Mouse (Mus musculus) cerebellum, adult 18-20 months (tissue): Measurements from ENCODE around the gene Cblc.

ENCODE experiments used
- DNase-seq, 2 experiments: peaks; one replicate each; pipeline ENCODE4 v3.0.0; 2021

The Cblc gene

GRCm38 (mm10) chr7:19781741-19782140, 14.9 kb downstream of the Cblc start:
- DNase-seq, result no peak

- DNase-seq, result no peak
Observed at GRCm38 (mm10) chr7:19779903-19780302, 16.7 kb downstream of the Cblc start.

GRCm38 (mm10) chr7:19778645-19779044, 18.0 kb downstream of the Cblc start:
- no peak for DNase-seq

GRCm38 (mm10) chr7:19777049-19777723, 19.4 kb downstream of the Cblc start:
- no peak for DNase-seq

GRCm38 (mm10) chr7:19771682-19772081, 24.9 kb downstream of the Cblc start:
- no peak for DNase-seq

DNA sequence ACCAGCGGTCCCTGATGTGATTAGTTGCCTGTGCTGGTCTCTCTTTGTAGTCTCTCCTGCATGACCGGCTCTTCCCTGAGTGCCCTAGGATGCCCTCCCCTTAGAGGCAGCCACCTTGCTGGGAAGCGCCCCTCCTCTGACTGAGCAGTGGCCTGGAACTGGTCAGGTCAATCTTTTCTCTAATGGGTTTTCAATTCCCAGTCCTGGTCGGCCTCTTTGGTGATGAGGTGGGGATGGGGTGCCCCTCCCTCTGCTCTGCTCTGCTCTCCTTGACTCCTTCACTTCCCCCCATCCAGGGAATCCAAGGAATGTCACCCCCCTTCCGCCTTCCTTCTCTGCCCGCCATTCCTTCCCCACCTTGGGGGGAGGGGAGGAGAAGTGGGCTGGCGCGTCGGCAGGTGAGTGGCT, 25.6 kb downstream of the Cblc start, which contains the start of gene Bcam:
Bcam (minus strand) TSS at position 33 of the 408 bp plus-strand sequence.
- DNase-seq, result no peak

DNA sequence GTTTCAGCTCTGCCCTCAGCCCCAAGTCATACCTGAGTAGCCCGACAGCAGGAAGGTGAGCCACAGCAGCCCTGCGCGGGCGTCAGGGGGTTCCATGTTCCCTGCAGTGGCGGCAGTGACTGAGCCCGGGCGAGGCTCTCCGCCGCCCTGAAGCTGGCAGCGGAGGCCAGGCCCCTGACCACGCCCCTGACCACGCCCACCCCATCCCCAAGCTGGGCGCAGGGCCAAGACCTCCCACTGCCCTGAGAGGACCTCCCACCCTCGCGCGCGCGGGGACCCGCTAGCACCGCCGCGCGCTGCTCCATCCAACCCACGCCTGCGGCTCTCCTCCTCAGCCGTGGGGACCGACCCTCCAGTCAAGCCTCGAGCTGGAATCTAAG, 26.2 kb downstream of the Cblc start:
- peak; percentile 14 to 27 for DNase-seq

DNA sequence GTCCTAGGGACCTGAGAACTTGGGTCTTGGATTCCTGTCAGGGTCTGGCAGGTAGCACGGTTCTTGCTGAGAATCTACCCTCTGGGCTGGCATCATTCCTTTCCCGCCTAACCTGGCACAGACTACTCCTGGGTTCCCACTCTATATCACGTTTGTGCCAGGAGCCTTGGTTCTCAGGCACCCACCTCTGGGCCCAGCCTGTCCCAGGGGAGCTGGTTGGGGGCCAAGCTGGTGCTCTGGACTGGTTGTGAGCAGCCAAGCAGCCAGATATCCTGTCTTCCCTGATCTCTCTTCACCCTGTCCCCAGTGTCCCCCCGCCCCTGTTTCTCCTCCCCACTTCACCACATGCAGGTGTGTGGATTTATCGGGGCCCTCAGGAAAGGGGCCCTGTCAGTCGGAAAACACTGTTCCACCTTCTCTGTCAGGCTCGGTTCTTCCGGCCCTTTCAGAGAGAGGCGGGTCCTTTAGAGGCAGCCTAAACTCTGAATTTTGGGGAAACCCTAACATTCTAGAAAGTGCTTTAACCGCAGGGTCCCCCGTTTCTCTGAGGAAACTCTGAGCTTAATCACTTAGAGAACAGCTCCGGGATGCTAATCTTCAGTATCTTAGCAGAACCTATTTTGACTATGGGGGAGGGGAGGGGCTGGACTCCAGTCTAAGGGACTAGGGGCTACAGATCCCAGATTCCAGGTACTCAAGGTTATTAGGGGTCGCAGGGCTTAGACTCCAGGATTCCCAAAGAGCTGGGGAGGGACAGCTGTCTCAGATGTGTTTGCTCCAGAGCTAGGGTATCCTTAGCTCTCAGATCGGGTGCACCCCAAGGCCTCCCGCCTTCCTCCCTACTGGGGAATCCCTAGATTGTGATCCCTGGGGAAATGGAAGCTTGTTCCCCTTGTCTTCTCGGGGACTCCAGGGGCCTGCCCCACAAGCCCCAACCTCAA, 26.9 kb downstream of the Cblc start:
- DNase-seq, result no peak

GRCm38 (mm10) chr7:19769001-19769400, 27.6 kb downstream of the Cblc start:
- DNase-seq, result no peak

DNA sequence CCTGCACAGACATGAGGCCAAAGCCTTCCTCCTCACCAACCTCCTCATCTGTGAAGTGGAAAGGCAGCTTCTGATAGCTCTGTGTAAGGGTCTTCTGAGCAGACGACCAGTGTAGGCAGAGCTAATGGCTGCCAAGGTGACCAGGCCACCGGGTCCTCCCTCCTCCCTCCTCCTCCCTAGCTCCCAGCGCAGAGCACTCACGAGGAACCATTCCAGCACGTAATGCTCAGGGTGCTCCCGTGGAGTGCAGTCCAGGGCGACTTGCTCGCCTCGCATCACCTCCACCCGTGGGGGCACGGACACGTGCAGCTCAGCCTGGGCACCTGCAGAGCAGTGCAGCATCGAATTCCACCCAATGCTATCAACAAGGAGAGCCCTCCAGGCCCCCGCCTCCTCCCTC, 28.4 kb downstream of the Cblc start:
- no peak for DNase-seq

DNA sequence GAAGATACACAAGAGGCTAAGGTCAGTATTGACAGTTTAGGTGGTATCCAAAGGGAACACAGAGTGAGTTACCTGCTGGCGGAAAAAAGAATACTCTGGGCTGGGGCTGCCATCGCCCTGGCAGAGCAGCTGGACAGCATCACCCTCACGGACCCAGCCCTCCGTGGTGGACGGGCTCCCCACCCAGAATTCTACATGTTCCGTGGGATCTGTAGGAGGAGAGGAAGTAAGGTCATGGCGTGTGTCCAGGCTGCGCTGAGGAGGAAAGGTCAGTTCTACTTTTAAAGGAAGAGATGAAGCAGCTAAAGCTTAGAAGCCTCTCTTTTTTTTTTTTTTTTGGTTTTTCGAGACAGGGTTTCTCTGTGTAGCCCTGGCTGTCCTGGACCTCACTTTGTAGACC, 32.0 kb downstream of the Cblc start:
- DNase-seq, result no peak

GRCm38 (mm10) chr7:19763829-19764477, 32.7 kb downstream of the Cblc start:
- no peak for DNase-seq

GRCm38 (mm10) chr7:19762283-19762682, 34.3 kb downstream of the Cblc start:
- DNase-seq, result no peak

DNA sequence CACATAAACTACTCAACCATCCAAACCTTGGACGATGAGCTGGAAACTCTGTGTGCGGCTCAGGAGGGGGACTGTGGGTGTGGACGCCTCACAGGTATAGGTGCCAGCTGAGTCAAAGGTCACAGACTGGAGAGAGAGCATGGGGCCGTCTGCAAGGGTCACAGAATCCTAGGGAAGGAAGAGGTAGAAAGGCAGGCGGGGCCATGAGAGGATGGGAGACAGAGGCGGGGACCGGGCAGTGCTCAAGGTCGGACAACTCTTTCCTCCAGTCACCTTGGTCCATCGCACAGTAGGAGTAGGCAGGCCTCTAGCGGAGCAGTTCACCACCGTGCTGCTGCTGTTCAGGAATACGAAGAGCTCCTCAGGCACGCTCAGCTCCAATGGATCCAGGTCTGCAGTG, 36.6 kb downstream of the Cblc start:
- DNase-seq, result no peak

DNA sequence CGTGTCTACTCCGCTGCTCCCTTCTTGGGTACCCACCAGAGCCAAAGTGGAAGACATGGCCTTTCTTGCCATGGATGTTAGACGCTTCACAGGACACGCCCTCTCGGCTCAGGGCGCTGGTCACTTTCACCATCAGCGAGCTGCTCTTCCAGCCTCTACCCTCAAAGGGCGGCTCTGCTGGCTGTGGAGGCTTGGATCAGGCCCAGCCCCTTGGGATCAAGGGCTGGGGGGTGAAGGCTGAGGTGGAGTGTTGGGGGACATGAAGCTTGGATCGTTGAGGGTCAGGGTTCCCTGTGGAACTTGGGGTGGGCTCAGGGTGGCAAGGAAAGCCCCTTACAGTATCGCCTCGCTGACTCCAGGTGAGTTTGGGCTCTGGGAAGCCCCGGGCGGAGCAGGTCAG, 38.0 kb downstream of the Cblc start:
- no peak for DNase-seq

- DNase-seq, result no peak
Observed at GRCm38 (mm10) chr7:19755851-19756786, 40.5 kb downstream of the Cblc start.

DNA sequence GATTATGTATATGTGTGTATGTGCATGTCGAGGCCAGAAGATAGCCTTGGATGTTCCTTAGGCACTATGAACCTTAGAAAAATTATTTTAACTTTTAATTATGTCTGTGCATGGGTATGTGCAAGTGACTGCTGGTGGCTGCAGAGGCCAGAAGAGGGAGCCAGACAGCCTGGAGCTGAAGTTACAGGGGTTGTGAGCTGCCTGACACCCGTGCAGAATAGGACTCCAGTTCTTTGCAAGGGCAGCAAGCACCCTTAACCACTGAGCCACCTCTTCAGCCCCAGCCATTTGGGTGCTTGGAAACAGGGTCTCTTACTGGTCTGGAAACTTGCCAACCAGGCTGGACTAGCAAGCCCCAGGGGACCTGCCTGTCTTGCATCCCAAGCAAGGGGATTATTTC, 41.6 kb downstream of the Cblc start:
- no peak for DNase-seq

- DNase-seq, result no peak
Observed at GRCm38 (mm10) chr7:19754065-19754464, 42.5 kb downstream of the Cblc start.

GRCm38 (mm10) chr7:19753587-19753986, 43.0 kb downstream of the Cblc start:
- DNase-seq, result no peak

- no peak for DNase-seq
Observed at GRCm38 (mm10) chr7:19752652-19753051, 44.0 kb downstream of the Cblc start.

GRCm38 (mm10) chr7:19751070-19751383, 45.6 kb downstream of the Cblc start:
- no peak for DNase-seq

DNA sequence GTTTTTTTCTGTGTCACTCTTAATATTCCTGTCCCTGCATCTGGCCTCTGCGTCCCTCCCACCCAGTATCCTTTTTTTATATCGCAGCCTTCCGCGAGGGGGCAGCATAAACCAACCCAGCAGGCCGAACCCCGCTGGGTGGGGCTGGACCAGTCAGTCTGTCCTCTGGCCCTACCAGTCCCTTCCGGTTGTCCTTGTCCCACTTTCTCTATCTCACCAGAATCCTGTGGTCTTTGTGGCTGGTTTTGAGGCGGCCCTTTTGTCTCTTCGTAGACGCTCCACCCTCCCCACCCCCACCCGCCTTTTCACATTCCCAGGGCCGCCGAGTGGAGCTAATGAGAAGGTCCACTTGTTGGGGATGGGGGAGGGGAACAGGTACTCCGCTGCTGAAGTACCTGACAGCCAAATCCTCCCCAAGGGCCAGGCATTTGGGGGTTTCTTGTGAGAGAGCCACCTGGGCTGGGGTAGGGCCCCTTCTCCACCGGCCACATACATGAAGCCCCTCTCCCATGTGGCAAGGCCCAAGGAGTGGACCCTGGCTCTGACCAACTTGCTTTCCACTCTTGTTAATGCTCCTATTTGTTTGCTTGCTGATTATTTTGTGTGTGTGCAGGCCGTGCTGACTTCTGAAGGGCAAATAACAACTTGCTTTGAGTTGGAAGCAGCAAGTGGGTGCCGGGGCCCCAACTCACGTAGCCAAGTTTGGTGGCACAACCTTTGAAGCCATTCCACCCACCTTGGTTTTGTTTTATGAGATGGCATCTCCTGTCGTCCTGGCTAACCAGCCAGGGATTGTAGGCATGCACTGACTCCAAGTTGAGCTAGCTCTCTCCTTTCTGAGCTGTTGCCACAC, 46.2 kb downstream of the Cblc start, which contains the start of gene Nectin2:
Nectin2 (minus strand) TSS at position 267 of the 853 bp plus-strand sequence.
- peak; percentile 49 to 53 for DNase-seq
